Mouse (Mus musculus) neural tube, embryonic 13.5 days (tissue): ENCODE results near the gene Igsf9b. TPM values are rescaled to one million over a fixed set of nuclear protein-coding genes. Genes with fewer than 3 reads are reported as not detected.

ENCODE experiments used
- ATAC-seq: fragments of 200-750 bp; cut with Nextera tagmentation; 2 replicates; pipeline ENCODE4 v1.8.0; 2017; ENCODE audit warnings: low read depth, mild to moderate bottlenecking, moderate TSS enrichment, moderate library complexity
- H3K27ac ChIP-seq: fragments of 300-500 bp; sonication (generic); replicated peaks from 2 replicates; pipeline ENCODE4 v1.5.1; 2015; ENCODE audit warnings: moderate library complexity, mild to moderate bottlenecking, inconsistent platforms
- H3K27me3 ChIP-seq: fragments of 300-500 bp; sonication (generic); 2 replicates; pipeline ENCODE4 v1.6.1; 2015; ENCODE audit warnings: mild to moderate bottlenecking, inconsistent platforms
- H3K36me3 ChIP-seq: fragments of 300-500 bp; sonication (generic); 2 replicates; pipeline ENCODE4 v1.6.1; 2015; ENCODE audit warnings: mild to moderate bottlenecking, inconsistent platforms
- H3K4me1 ChIP-seq: fragments of 300-500 bp; sonication (generic); replicated peaks from 2 replicates; pipeline ENCODE4 v1.6.1; 2015; ENCODE audit warnings: inconsistent platforms
- H3K4me2 ChIP-seq: fragments of 300-500 bp; sonication (generic); 2 replicates; pipeline ENCODE4 v1.6.1; 2015; ENCODE audit warnings: inconsistent platforms, mild to moderate bottlenecking, moderate library complexity
- H3K4me3 ChIP-seq: fragments of 300-500 bp; sonication (generic); 2 replicates; pipeline ENCODE4 v1.5.1; 2015; ENCODE audit warnings: mild to moderate bottlenecking, inconsistent platforms
- H3K9ac ChIP-seq: fragments of 300-500 bp; sonication (generic); 2 replicates; pipeline ENCODE4 v1.6.1; 2015; ENCODE audit warnings: moderate library complexity, mild to moderate bottlenecking, inconsistent platforms
- H3K9me3 ChIP-seq: fragments of 300-500 bp; sonication (generic); 2 replicates; pipeline ENCODE4 v1.6.1; 2016; ENCODE audit warnings: inconsistent platforms
- WGBS: fragments of 180-500 bp; shearing (Covaris S2); methylation state at CpG from one replicate; pipeline ENCODE4 v1.1.7; 2015; 5-methylcytosine and 5-hydroxymethylcytosine counted together
- polyA plus RNA-seq: library from polyadenylated mRNA; unstranded; fragments of >200 nt; fragmentation: Nextera tagmentation; extraction: Ambion mirVana; gene quantifications from 2 replicates; pipeline ENCODE4 v1.2.1, GENCODE M21; 2015

The Igsf9b gene
- polyA plus RNA-seq, 1 experiment from 2014 or later = 12.6 TPM

GRCm38 (mm10) chr9:27346541-27347269 lies 47.7 kb downstream of the Igsf9b start:
- peak; percentile 83 for ATAC-seq
- WGBS = 23% methylated on average over 11 of the region's 11 CpGs
- Histone ChIP-seq H3K4me3 (no peak overlapping the region), H3K9me3 (no peaks in the 10 kb centered on the region), H3K36me3 (peaks cover 47% of the 10 kb centered on the region), H3K4me2 (no peak overlapping the region; the same call in 1 of the 2 replicates), H3K27me3 (no peaks in the 10 kb centered on the region), H3K4me1 (peaks cover 15% of the 10 kb centered on the region), H3K9ac (peak overlapping the region; percentile 1; the same call in 1 of the 2 replicates), H3K27ac (peak overlapping the region; percentile 35; the same call in 1 of the 2 replicates)

DNA sequence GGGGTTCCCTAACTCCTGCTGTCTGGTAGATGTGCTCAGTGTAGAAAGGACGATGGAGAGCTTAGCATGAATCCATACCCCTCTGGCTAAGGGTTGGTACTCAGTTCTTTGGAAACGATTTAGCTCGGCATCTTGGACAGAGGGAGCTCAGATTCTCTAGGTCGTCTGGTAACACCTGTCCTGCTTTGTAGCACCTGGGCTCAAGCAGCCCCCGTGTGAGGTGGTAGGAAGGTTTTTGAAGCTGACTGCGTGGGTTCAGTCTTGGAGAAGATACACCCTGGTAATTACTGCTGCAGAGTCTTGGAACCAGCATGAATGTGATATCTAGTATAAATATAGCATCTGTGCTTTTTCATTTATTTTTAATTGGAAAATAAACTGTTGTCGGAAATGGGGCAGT lies 54.1 kb downstream of the Igsf9b start:
- Histone ChIP-seq H3K4me3 (no peak overlapping the region), H3K27me3 (no peaks in the 10 kb centered on the region), H3K4me2 (no peak overlapping the region), H3K9ac (no peak overlapping the region), H3K36me3 (peaks cover 17% of the 10 kb centered on the region; the same call in 1 of the 2 replicates), H3K27ac (no peak overlapping the region), H3K4me1 (no peaks in the 10 kb centered on the region), H3K9me3 (no peaks in the 10 kb centered on the region)
- 89% methylated on average over 7 of the region's 7 CpGs for WGBS
- no peak for ATAC-seq

DNA sequence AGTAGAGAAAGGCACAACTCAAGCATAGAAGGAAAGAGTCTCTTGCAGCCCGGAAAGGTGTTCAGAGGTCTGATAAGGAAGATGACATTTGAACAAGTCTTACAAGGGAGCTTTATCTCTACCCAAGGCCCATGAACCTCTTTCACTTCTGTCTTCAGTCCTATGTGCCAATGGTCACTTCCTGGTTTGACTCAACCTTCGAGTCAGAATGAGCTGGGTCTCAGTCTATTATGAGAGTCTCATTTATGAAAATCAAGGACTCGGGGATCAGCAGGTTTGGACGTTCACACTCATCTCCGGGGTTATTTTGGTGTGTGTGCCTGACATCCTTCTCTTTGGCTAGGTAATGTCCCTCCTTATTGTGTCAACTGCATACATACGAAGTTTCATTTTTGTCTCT lies 58.9 kb downstream of the Igsf9b start:
- Histone ChIP-seq H3K27ac (no peak overlapping the region), H3K27me3 (no peaks in the 10 kb centered on the region), H3K4me3 (no peak overlapping the region), H3K4me2 (no peak overlapping the region), H3K4me1 (no peaks in the 10 kb centered on the region), H3K36me3 (no peaks in the 10 kb centered on the region), H3K9me3 (no peaks in the 10 kb centered on the region), H3K9ac (no peak overlapping the region)
- ATAC-seq = no peak
- WGBS = 93% methylated on average over 6 of the region's 6 CpGs

DNA sequence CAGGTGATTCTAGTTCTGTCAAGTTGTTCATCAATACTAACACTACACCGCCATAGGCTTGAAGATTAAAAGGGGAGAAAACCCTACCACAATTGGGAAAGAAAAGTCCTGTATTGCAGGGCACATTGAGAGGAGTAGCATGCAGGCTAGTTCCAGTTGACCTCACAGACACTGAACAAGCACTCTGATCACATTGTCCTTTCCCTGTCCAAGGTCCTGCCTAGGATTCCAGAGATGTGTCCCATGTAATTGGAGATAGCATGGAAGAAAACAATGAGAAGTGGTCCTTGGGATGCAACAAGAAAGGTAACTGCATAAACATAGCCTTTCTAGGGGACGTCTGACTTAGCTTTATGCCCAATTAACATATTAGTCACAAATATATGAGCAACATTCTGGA lies 68.2 kb downstream of the Igsf9b start:
- ATAC-seq = no peak
- no peaks in the 10 kb centered on the region for H3K4me1 ChIP-seq
- WGBS = 66% methylated on average over 2 of the region's 2 CpGs
- no peak overlapping the region for H3K9ac ChIP-seq
- H3K36me3 ChIP-seq = no peaks in the 10 kb centered on the region
- H3K9me3 ChIP-seq = no peaks in the 10 kb centered on the region
- H3K27me3 ChIP-seq = no peaks in the 10 kb centered on the region
- no peak overlapping the region for H3K27ac ChIP-seq
- no peak overlapping the region for H3K4me3 ChIP-seq
- no peak overlapping the region for H3K4me2 ChIP-seq

DNA sequence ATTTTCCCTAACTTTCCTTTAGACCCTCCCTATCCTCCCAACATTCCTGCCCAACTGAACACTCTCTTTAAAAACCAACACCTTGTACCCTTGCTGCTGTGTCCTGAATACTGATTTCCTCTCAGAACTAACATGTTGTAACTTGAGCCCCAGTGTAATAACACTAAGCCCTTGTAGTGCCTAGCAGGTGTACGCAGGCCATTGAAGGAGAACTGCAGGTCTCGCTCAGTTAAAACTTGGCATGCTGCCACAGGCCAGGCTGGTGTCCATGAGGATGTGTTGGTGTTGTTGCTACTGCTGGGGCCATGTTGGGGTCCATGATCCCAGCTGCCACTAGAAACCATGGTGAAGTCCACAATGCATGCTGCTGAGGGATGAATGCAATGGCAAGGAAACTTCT lies 70.1 kb downstream of the Igsf9b start:
- no peaks in the 10 kb centered on the region for H3K27me3 ChIP-seq
- WGBS = 68% methylated on average over 2 of the region's 2 CpGs
- H3K4me3 ChIP-seq = no peak overlapping the region
- no peaks in the 10 kb centered on the region for H3K36me3 ChIP-seq
- no peaks in the 10 kb centered on the region for H3K9me3 ChIP-seq
- ATAC-seq = no peak
- no peak overlapping the region for H3K4me2 ChIP-seq
- no peak overlapping the region for H3K27ac ChIP-seq
- H3K9ac ChIP-seq = no peak overlapping the region
- no peaks in the 10 kb centered on the region for H3K4me1 ChIP-seq

DNA sequence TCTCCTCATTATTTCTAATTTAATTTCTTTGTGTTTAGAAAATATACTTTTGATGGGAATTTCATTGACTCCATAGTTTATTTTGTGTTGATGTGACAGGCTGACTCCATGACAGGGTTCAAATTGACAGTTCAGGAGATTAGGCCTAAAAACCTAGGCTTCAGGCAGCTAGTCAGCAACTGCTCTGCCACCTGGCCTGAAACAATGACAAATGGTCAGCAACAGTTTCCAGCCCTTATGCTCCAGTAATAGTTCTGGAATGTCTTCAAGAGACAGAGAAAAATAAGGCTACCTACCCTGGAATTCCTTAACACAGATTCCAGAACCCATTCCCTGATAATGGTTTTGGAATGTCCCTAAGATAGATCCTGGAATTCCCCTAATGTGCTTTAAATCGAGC lies 76.7 kb downstream of the Igsf9b start:
- Histone ChIP-seq H3K4me3 (no peak overlapping the region), H3K27me3 (no peaks in the 10 kb centered on the region), H3K9me3 (no peaks in the 10 kb centered on the region), H3K4me1 (no peaks in the 10 kb centered on the region), H3K9ac (no peak overlapping the region), H3K27ac (no peak overlapping the region), H3K36me3 (no peaks in the 10 kb centered on the region), H3K4me2 (no peak overlapping the region)
- 80% methylated on average over 1 of the region's 1 CpGs for WGBS
- no peak for ATAC-seq

- Histone ChIP-seq H3K27ac (no peak overlapping the region), H3K9ac (no peak overlapping the region), H3K4me2 (no peak overlapping the region), H3K27me3 (no peaks in the 10 kb centered on the region), H3K4me1 (no peaks in the 10 kb centered on the region), H3K4me3 (no peak overlapping the region), H3K36me3 (no peaks in the 10 kb centered on the region), H3K9me3 (no peaks in the 10 kb centered on the region)
- no peak for ATAC-seq
- 82% methylated on average over 3 of the region's 3 CpGs for WGBS
Measured at GRCm38 (mm10) chr9:27386951-27387350, 87.9 kb downstream of the Igsf9b start.

- 72% methylated on average over 3 of the region's 3 CpGs for WGBS
- Histone ChIP-seq H3K27ac (no peak within 1 kb of the TSS), H3K4me3 (no peak within 1 kb of the TSS), H3K4me1 (peaks cover 5% of the 10 kb centered on the region; the same call in 1 of the 2 replicates), H3K36me3 (no peaks in the 10 kb centered on the region), H3K4me2 (no peak within 1 kb of the TSS), H3K9ac (no peak within 1 kb of the TSS), H3K9me3 (no peaks in the 10 kb centered on the region), H3K27me3 (no peaks in the 10 kb centered on the region)
- ATAC-seq = no peak
Measured at GRCm38 (mm10) chr9:27396500-27396899, 97.5 kb downstream of the Igsf9b start, which contains the start of gene Spata19. TSS of gene Spata19 (plus strand) at chr9:27396800.

DNA sequence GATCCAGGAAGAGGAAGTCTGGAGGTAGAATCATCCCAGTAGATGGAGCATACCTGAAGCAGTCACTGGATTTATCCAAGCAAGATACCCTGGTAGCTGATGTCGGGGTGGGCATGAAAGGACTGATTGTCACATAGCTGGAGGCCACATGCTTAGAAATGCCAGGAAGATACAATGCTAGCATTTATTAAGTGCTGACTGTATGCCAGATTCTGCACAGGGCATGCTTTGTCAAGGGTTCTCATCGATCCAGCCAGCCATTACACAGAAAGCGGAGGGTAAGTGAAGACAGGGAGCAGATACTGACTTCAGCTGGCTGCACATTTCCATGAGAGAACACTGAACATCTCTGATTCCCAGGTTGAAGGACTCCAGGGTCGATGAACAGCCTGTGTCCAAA lies 102.2 kb downstream of the Igsf9b start:
- Histone ChIP-seq H3K27me3 (no peaks in the 10 kb centered on the region), H3K4me3 (no peak overlapping the region), H3K4me1 (peaks cover 5% of the 10 kb centered on the region; the same call in 1 of the 2 replicates), H3K9ac (no peak overlapping the region), H3K4me2 (no peak overlapping the region), H3K36me3 (no peaks in the 10 kb centered on the region), H3K27ac (no peak overlapping the region), H3K9me3 (no peaks in the 10 kb centered on the region)
- 81% methylated on average over 4 of the region's 4 CpGs for WGBS
- no peak for ATAC-seq

Other genes starting within 250 kb of the Igsf9b start
- gene Jam3, start 143.8 kb upstream of the Igsf9b start, polyA plus RNA-seq = 68.9 and 80.3 TPM in 2 replicates
- not detected in 2 replicates for gene Spata19, start 97.6 kb downstream of the Igsf9b start, polyA plus RNA-seq